Mouse (Mus musculus): ENCODE measurements around the gene Nisch.

Gene Nisch

DNA sequence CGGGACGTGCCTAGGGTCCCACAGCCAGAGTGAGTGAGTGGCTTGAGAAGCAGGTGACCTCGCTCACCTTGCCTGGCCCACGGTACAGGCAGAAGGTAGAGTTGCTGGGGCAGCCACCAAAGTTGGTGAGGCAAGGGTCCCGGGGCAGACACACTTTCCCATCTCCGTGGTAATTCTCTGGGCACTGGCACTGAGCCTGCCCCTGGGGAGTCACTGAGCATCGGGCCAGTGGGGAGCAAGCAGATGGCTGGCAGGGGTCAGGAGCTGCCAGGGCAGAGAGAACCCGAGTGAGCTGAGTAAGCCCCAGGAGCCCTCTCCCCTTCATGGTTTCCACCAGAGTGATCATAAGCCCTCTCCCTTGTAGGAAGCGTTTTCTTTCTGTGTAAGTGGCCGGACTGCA is 55.1 kb downstream of the Nisch start:
- DNase-seq (ENCODE audit: low spot score in 2 of 2), result no peak

DNA sequence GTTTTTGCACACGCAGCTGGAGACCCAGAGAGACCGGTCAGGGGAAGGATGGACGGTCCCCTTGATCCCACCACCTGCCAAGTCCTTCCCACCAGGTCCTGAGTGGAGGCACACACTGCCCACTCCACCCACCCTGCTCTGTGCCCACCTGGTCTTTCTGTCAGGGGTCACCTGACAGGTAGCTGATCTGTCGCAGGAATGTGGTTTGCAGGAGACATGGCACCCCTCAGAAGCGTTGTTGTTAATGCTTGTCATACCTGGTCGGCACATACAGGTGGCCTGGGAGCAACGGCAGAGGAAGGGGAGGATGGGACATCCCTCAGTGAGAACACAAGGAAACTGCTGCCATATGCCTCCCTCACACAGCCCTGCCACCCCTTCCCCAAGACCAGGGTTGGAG is 55.6 kb downstream of the Nisch start:
- DNase-seq (ENCODE audit: low spot score in 2 of 2), result no peak

DNA sequence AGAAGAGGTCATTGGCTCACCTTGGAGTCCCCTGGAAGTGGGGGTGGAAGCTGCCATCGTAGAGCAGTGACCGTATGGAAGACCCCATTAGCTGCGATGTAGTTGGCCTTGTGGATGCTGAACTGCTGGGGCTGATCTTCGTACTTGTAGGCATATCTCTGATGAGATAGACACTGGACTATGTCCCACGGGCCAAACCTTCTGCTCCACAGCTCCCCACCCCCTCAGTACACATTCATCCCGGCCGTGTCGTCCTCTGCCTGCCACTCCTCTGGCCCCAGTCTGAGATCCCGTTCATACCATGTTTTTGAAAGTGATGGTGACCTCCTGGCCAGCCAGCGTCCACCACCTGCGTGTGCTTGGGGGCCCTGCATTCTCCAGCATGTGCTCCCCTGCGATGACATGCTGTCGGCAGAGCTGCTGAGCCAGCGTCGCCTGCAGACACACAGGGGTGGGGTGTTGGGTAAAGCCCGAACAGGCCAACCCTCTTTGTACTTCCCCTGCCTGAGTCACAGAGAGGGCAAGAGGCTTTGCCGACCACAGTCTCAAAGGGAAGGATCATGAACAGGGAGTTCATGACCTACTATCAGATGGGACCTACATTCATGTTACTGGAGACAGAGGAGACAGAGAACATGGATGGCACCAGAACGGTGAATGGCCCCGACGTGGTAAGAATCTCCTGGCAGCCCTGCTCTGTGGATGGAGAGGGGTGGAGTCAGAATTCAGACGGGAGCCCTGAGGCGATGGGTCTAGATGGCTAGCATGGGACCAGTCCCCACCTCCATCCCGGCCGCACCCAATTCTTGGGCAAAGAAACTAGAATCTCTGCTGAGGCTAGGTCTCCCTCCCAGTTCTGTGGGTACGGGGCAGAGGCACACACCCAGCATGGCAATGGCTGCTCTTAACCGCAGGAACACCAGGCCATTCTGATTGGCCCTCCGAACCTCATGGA is 56.3 kb downstream of the Nisch start:
- no peak for DNase-seq (ENCODE audit: low spot score in 2 of 2)

DNA sequence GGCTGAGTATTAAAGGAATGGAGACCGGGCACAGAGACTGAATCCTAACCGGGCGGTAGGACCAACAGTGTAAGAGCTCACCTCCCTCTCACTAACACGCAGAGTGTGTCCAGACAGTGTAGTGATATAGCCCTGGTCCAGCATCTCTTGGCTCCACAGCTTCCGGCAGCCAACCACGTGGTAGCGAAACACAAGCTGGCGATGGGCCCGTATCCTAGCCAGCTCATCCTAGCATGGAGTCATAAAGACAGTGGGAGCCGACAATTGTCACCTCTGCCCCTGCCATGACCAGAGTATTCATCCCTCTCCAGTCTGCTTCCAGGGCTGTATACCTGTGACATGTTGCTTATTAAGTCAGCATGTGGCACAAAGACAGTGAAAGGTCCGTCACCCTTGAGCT is 71.1 kb downstream of the Nisch start:
- DNase-seq (ENCODE audit: low spot score in 2 of 2), result no peak

DNA sequence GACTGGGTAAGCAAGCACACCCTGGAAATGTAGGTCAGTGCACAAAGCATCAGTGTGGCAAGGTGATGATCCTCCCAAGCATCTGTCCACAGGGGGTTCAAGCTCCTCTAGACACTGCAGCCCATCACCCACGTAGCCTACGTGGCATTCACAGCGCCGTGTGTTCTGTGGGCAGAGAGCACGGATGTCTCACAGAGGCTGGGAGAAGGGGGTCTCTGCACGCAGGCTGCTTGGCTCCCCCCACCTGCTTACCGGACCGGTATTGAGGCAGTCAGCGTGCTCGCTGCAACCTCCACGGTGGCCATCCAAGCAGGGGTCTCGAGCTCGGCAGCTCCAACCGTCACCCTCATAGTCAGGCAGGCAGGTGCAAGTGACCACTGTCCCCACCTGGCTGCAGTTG is 75.7 kb downstream of the Nisch start:
- DNase-seq (ENCODE audit: low spot score in 2 of 2), result no peak

DNA sequence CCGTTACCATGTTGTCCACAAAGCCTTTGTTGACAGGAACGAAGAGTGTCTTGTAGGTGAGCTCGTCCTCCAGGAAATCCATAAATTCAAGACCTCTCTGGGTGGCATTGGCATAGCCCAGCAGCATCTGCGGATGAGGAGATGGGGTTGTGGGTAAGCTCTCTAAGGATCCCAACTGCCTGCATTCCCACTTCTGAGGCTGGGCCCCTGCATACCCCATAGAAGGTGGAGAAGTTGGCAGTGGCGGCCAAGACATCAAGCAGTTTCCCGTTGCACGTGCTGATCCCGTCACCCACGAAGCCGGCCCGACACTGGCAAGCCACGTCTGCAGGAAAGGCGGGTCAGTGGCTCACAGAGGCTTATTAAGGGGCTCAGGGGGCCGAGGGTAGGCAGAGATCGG is 76.6 kb downstream of the Nisch start:
- DNase-seq (ENCODE audit: low spot score in 2 of 2), result no peak

DNA sequence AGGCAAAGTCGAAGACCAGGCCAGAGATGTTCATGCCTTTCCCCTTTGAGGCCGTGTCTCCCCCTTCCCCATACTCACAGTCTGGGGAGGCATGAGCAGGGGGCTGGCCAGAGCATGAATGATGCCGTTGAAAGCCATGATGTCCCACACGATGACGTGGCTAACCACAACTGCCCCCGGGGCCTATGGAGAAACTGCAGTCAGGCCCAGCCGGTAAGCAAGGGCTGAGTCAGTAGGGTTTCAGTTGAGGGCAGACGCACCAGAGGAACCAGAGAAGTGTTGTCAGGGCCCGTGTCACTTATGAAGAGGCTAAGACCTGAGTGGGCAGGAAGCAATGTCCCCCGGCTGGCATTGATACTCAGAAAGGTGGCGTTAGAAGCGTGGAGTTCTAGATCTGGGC is 77.1 kb downstream of the Nisch start:
- DNase-seq (ENCODE audit: low spot score in 2 of 2), result no peak

DNA sequence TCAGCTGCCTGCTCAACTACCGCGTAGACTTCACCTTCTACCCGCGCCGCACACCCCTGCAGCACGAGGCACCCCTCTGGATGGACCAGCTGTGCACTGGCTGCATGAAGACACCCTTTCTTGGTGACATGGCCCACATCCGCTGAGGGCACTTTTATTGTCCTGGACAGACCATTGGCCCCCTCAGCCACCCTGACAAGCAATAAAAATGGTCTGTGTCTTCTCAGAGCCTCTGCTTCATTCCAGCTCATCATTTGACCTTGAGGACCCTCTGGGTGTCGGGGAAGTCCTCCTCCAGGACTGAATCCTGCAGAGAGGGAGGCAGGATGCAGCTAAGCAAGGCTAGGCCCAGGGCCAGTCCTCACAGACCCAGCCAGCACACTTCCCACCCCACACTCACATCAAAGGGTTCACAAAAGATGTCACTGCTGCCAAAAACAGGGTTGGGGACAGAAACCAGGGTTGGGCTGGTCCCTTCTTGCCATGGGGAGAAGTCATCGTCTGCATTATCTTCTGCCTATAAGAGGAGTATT is 77.8 kb downstream of the Nisch start:
- no peak for DNase-seq (ENCODE audit: low spot score in 2 of 2)

DNA sequence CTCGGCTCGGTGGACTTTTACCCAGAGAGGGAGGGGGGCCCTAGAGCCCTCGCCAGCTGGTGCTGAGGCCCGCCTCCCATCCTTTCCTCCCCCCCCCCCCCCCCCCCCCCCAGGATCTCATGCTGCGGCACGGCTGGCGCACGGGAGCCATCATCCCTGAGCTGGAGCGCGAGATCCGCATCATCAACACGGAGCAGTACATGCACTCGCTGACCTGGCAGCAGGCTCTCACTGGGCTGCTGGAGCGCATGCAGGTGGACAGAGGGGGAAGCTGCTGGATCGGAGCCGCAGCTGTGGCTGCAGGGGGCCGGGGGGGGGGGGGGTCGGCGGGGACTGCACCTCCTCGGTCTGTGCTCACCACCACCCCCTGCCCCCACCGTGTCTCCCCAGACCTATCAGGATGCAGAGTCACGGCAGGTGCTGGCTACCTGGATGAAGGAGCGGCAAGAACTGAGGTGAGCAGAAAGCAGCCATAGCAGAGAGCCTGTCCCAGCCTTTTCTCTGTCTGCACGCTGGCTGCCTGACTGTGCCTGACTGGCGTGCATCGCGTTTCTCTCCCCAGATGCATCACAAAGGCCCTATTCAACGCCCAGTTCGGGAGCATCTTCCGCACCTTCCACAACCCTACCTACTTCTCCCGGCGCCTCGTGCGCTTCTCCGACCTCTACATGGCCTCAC is 78.4 kb downstream of the Nisch start:
- DNase-seq (ENCODE audit: low spot score in 2 of 2), result no peak

DNA sequence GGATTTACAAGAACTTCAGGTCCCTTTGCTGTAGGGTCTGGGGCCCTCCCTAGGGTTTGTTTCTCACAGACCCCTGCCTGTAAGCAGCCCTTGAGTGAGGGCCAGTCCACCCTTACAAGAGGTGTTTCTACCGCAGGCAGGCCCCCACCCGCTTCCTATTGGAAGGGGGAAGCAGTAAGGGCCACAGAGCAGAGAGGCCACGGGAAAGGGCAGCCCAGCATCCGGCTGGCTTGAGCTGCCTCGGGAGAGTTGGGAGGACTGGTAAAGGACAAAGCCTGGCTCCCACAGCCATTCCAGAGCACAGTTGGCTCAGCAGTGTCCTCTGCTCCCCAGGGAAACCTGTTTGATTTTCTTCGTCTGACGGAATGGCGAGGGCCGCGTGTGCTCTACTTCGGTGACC is 79.0 kb downstream of the Nisch start:
- no peak for DNase-seq (ENCODE audit: low spot score in 2 of 2)

DNA sequence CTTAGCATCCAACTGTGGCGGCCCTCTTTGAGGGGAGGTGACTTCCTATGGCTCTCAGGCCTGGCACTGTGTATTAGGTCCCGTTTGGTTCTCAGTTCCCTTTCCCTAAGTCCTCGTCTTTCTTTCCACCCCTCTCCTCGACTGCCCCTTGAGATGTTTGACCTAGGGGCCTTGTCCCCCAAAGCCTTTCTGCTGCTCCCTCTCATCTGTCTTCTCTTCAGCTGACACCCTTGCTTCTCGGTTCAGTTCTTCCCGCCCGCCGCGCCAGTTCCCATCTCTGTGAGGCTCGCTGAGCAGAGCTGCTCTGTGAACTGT is 79.5 kb downstream of the Nisch start:
- DNase-seq (ENCODE audit: low spot score in 2 of 2), result no peak

DNA sequence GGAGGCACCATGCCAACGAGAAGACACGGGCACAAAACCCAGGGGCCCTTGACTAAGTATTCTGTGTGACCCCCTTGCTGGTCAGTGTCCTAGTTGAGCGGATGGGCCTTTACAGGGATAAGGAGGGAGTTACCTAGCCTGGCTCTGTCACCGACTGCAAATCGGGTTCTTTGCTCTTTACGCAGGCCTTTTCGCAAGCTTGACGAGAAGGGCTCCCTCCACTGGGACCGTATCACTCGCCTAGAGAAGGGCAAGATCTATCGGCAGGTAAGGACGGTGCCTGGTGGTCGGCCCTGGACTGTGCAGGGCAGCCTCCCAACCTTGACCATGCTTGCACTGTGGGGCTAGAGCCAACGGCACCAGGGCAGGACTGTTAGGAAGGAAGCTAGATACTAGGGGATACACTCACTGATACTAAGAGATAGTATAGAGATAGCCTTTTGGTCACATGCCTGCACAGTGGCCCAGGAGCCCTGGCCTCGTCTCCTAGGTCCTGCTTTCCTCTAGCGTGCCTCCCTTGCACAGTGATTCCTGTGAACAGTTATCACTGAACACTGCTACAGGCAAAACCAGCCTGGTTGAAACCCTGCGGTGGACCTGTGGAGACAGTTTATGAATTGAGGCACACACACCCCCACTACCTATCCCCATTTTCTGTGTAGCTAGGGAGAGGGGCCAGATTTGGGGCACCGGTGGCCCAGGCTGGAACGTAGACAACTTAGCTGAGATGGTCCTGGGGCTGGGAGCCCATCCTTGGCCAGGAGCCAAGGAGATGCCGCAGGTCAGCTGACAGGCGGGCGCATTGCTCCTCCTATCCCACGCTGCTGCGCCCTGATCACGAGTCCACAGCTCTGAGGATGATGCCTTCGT is 80.1 kb downstream of the Nisch start:
- no peak for DNase-seq (ENCODE audit: low spot score in 2 of 2)

DNA sequence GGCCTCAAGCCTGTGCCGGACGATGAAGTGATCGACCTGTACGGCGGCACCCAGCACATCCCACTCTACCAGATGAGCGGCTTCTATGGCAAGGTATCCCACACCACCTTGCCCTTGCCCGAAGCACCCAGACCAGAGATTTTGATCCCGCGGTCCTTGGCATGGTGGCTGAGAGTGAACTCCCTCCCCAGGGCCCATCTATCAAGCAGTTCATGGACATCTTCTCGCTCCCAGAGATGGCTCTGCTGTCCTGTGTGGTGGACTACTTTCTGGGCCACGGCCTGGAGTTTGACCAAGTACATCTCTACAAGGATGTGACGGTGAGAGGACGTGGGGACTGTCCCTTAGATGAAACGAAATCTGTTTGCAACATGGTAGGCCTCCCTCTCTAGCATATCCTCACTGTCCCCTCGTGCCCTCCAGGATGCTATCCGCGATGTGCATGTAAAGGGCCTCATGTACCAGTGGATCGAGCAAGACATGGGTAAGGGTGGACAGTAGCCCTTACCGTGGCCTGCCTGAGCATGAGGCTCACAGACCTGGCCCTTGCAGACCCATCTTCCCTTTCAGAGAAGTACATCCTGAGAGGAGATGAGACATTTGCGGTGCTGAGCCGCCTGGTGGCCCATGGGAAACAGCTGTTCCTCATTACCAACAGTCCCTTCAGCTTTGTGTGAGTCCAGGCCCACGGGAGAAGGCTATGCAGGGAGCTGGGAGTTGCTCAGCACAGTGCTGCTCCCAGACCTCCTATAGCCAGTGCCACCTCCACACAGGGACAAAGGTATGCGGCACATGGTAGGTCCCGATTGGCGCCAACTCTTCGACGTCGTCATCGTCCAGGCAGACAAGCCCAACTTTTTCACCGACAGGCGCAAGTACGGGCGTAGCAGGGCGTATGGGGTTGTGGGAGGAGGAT is 81.0 kb downstream of the Nisch start:
- no peak for DNase-seq (ENCODE audit: low spot score in 2 of 2)

DNA sequence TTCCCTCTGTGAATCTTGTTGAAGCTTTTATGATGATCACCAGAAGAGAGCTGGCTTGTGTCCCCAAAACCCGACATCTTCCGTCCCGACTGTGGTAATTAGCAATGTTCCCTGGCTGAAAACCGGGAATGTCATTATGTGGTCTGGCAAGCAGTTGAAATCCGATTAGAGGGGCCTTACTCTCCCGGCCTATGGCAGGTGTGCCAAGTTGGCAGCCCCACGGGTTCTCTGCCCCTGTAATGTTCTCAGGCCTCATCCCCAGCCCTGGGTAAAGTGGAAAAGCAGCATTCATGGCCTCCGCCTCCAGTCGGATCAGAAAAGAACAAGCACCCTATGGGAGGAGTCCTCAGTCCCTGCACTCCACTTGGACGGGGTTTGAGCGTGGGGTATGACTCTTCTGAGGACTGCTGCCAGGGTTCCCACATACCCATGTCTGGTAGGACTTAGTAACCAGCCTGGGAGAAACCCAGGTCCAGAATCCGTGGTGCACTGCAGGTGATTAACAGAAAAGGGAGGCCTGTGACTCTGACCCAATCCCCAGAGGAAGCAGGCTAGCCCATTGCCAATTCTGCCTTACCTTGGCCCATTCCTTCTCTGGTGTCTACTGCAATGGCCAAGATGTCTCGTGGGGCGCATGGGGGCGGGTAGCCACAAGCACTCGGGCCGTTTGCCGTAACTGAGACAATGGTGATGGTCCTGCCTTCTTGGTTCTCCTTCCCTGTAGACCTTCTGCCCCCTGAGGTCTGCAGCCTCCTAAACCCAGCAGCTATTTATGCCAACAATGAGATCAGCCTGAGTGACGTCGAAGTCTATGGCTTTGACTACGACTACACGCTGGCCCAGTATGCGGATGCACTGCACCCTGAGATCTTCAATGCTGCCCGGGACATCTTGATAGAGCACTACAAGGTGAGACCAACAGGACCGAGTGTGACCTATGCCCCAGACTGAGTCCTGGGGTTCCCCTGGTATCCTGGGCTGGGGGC is 82.4 kb downstream of the Nisch start:
- no peak for DNase-seq (ENCODE audit: low spot score in 2 of 2)

DNA sequence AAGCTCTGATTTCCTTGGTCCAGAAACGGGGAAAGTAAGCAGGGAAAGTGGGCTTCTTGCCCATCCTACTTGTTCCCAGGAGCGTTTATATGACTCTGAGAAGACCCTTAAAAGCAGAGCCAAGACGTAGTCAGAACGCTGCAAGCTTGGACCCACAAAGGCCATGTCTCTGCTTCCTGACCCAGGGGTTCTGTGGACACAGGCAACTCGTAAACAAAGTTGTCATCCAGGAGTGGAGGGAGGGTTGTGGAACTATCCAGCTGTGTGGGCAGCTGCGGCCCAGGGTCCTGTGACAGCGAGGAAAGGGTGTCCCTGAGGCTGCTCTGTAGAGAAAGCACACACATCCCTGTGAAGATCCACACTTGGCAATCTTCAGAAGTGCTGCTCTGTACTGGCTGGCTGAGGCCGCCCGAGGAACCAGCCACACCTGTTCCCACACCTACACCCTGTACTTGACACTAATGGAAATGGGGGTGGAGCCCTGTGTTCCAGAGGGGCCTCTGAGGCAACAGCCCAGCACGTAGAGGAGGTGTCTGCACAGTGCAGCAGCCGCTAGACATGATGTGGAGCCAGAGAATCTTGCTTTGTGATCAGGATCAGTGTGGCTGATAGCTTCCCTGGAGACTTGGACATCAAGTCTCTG is 83.6 kb downstream of the Nisch start:
- no peak for DNase-seq (ENCODE audit: low spot score in 2 of 2)

DNA sequence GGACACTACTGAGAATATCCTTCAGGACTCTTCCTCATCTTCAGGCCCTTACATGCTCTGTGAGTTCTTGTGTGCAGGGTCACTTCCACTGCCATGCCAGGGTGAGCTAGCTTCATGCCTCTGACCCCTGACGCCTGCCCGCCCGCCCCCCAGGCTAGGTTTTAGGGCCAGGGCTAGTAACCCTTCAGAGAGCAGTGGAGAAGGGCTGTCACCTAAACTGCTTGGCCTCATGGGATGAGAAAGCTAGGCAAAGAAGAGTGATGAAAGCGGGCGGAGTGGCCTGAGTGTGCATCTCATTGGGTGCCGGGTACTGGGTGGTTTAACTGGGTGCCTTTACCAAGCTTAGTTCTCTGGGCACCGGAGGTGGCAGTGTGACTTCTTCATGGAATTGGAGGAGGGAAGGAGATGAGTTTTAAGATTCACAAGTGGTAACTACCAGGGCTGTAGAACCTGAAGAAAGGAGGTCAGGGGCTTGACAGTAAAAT is 84.2 kb downstream of the Nisch start:
- DNase-seq (ENCODE audit: low spot score in 2 of 2), result no peak

DNA sequence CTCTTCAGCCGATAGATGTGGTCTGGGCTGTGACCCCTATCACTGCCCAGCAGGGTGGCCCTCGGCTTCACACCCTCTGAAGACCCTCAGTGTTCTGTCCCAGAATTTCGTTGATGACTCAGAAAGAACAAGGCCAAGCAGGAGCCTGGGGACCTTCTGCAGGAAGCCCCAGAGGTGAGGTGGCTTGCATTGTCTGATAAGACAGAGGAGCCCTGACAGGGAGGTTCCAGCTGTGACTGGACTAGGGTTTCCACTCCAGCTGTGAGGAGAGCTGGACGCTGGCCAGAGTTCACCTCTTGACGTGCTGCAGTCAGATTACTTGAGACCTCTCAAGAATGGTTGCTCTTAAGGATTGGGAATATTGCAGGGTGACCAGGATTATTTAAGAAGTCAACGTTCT is 84.7 kb downstream of the Nisch start:
- no peak for DNase-seq (ENCODE audit: low spot score in 2 of 2)

DNA sequence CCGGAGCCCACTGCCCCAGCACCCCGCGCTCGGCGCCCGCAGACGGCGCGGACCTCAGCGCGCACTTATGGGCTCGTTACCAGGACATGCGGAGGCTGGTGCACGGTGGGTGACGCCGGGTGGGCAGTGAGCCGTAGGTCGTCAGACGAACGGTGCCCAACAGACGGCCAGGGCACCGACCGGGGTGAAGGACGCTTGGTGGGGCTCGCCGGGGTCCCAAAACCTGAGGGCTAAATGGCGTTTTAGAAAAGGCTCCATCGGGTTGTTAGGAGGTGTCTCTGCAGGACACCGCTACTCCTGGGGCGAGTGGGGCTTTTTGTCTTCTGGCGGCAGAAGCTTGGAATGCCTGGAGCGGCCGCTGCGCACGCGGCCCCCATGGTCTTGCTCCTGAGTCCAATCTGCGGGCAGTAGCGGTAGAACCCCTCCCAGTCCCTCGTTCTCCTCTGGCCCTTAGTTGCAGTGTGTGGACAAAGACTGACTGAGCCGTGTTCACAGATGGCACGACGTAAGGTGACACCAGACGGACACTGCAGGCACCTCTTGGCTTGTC is 85.4 kb downstream of the Nisch start:
- no peak for DNase-seq (ENCODE audit: low spot score in 2 of 2)
